Mouse (Mus musculus) erythroid progenitor cell, adult 5-6 weeks (primary cell): ENCODE measurements around the gene Gsta2. TPM values are rescaled to one million over a fixed set of nuclear protein-coding genes. Genes with fewer than 3 reads are reported as not detected.

Experiments
- ATAC-seq: replicated peaks from 2 replicates; pipeline ENCODE4 v1.8.0; 2016; ENCODE audit warnings: moderate number of reproducible peaks, mild to moderate bottlenecking, moderate TSS enrichment, inconsistent platforms; ENCODE audit not compliant: poor library complexity, low FRiP score, severe bottlenecking
- total RNA-seq, 2 experiments: library from RNA; stranded (forward) in 1 of 2; stranded (reverse) in 1 of 2; fragments of 150-400 nt in 1 of 2; fragments of 186-747, 209-891 nt in 1 of 2; gene quantifications; 2 replicates each; pipeline versions ENCODE4 v1.2.3 to v1.2.4; 2015 to 2017; ENCODE audit warnings: low replicate concordance in 2 of 2

Gsta2 gene
- total RNA-seq (2015; ENCODE audit: low replicate concordance) (not detected in 2 replicates), total RNA-seq (2017; ENCODE audit: low replicate concordance) (not detected in 2 replicates)

DNA sequence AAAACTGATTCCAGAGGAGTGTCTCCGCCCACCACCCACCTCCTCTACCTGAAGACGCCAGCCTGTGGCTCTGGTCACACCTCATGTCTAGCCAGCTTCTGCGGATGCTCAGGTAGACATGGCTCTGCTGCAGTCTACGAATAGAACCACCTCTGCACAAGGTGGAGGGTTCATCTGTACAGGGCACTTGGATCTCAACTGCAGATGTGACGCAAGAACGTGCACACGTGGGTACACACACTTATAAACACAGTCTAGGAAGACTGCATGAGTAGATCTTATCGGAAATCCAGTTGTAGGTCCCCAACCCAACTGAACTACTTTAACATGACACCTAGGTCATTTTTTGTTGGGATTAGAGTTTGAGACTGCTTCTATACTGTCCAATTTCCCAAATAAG lies at the start of gene Gsta2:
Gsta2 (minus strand) TSS at position 178 of the 400 bp plus-strand sequence.
- no peak for ATAC-seq

DNA sequence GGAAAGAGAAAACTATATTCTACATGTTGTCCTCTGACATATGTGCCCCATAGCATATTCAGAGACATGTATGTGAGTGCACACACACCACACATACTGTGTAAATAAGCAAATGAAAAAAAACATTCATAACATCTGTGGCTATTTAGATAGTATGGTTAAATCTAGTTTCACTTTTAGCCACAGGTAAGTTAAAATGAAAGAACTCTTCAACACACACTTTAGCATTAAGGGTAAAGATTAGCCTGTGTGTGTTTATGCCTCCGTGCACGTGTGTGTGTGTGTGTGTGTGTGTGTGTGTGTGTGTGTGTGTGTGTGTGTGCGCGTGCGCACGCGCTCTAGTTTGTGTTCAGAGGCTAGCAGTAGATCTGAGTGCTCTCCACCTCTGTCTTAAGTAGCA lies 46.0 kb upstream of the Gsta2 start:
- ATAC-seq: no peak

DNA sequence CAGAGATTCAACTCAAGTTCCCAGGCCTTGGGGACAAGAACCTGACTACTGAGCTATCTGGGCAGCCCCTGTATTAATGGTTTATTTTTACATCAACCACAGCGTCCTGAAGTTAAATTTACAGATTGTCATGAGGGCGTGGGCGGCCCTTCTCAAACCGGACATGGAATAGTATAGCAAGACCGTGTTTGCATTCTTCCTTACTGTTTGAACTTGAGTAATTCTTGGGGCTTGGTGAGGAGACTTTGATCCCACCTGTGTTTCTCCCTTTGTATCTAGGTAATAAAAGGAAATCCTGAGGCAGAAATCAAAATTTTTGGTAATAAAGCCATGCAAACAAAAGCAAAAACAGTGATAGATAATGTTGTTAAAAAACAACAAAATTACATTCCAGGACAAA lies 45.0 kb upstream of the Gsta2 start:
- ATAC-seq: no peak

DNA sequence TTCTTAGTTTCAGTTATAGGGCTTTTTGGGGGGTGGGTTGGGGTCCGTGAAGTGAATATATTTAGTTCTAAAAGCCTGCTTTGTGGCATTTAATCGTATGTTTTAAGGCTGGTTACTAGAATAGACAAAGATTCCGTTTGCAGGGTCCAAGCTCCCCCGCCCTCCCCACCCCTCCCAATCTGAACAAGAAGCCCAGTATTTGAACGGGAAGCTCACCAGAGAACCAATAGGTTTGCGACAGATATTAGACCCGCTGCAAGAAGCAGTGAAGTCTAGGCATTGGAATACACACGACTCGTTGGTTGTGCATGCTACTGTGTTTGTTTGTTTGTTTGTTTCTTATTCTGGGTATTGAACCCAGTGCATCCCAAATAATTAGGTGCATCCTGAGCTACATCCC lies 40.9 kb upstream of the Gsta2 start:
- no peak for ATAC-seq

DNA sequence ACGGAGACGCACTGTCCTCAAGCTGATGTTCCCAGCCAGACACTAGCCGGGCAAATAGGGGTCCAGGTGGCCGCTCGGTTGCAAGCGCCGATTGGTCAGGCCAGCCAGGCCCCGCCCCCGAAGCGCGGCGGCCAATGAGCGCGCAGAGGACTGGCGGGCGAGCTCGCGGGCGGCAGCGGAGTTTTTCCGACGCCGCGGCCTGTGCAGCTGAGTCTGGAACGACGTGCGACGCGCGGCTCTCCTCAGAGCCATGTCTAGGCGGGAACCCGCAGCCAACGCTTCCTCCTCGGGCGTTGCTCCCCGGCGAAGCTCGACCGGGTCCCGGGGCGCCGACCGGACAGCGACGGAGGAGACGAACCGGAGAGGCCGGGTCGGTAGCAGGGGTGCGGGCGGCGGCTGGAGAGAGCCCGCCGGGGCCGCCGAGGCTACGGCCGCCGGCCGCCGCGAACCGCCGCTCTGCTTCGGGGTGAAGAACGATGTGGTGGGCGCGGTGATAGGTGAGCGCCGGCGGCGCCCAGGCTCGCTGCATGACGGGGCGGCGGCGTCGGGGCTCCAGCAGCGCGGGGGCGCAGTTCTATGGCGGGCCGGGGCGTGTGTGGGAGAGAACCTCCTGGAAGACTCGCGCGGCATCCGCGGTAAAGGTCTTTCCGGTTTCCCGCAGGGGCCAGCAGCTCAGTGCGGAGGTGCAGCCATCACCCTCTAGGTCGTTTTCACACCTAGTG lies 40.2 kb upstream of the Gsta2 start, which contains the start of gene Ddx43:
Ddx43 (plus strand) TSS at position 148 of the 722 bp plus-strand sequence.
- ATAC-seq: no peak

DNA sequence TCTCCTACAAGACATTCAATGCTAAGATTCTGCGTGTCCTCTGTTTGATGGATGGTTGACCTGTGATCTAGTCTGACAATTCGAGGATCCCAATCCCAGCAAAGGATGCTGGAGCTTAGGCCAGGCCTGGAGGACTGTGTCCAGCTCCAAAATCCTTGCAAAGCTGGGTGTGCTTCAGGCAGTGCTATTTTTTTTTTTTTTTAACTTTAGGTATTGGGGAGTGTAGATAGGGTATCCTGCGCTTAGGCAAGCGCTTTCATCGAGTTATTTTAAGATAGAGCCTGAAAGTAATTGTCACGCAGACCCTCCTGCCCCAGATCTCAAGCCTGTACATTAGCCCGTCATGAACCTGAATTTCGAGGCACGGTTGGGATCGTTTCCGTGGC lies 39.6 kb upstream of the Gsta2 start:
- no peak for ATAC-seq

DNA sequence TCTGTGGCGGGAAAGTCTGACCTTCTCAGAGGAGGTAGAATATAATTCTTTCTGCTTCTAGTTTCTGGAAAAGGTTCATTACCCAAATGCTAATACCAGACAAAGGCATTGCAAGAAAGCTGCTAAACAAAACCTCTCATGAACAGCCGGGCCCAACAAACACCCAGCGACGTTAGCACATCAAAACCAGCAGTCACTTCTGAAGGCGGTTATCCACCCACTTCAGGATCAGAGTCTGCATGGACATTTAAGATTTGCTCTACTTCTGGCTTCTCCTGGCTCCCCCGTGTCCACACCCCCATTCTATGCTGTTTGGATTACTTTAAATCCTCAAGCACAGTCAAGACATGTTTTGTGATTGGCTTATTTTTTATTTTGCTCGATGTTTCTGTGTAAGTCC lies 39.0 kb upstream of the Gsta2 start:
- ATAC-seq: no peak

DNA sequence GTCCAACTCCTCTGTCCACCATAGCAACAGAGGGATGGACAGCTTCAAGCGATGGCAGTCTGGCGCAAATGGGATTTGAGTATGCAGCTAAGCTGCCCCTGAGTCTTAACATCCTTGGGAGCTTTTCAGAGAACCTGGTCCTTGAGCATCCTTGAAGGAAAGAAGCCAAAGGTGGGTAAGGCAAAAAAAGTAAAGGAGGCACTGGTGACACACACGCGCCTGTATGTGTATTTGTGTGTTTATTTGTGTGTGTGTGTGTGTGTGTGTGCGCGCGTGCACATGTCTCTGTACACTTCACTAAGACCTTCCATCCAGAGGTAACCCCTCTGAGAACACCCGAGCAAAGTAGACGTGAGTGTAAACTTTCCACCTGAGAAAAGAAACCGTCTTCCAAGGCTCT lies 38.2 kb upstream of the Gsta2 start:
- no peak for ATAC-seq

DNA sequence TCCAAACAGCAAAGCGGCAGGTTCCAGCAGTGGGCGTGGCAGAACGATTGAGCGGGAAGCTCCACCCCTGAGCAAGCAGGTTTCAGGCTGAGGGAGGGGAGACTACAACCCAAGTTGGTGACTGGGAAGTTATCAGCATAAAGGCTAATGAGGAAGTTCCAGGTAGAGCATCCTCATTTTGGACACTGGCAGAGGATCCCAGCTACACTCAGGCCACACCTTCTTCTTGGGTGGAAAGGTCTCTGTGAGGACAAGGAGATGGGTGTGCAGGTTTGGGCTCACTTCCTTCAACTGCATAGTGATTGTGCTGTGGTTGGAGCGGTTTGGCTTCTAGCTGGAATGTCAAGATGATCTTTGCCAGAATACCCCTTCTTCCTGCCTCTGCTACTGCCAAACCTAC lies 34.4 kb upstream of the Gsta2 start:
- no peak for ATAC-seq

DNA sequence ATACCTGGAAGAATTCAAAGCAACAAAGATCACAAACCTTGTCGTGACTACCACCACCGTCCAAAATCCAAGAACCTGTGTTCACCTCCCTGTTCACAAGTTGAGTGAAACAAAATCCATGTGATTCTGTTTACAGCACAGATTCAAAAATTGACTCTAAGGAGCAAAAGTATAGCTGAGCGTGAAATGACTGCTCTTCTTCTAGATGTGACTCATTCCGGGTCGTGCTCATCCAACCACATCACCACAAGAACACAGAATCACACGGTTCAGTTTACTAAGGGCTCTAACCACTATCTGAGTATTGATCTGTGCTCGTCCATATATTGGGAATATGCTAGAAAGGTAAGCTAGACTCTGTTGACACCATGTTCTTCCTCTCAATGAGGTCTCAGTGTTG lies 31.4 kb upstream of the Gsta2 start:
- no peak for ATAC-seq

DNA sequence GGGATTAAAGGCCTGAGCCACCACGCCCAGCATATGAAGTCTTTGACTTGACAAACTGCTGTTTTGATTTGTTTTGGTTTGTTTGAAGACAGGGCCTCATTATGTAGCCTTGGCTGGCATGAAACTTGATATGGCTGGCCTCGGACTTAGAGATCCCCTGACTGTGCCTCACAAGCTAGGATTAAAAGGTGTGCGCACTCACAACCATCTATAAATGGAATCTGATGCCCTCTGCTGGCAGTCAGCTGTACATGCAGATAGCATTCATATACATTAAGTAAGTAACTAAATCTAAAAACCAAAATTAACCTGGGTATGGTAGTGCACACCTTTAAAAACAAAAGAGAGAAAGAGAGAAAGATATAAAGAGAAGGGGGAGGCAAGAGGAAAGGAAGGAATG lies 30.3 kb upstream of the Gsta2 start:
- ATAC-seq: no peak

DNA sequence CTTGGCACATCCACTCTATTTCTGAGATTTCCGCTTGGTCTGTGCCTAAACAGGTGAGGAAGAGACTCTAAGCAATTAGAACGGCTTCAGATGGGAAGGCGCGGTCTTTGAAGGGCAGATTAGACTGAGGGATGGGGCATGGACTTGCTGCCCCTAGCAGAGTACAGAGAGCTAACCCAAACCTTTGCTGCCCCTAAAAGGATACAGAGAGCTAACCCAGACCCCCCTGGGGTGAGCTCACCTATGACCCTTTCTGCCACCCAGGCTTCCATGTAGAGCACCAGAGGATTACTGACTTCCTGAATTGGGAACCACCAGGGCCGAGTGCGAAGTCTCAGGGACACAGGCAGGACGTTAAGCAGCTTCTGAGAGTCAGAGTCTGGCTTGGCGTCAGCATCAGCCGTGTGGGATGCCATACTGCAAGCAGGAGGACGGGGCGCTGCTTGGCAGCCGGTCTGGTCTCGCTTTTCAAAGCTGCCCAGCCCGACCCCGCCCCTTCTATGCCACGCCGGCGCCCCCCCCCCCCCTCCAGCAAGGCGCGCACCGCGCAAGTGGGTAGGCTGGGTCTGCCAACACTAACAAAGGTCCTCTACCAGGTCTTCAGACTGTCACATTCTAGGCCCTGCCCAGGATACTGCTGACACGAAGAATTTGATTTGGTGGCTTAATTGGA lies 22.7 kb upstream of the Gsta2 start, which contains the start of gene Ooep:
Ooep (minus strand) TSS at position 613 of the 673 bp plus-strand sequence.
- ATAC-seq: no peak

DNA sequence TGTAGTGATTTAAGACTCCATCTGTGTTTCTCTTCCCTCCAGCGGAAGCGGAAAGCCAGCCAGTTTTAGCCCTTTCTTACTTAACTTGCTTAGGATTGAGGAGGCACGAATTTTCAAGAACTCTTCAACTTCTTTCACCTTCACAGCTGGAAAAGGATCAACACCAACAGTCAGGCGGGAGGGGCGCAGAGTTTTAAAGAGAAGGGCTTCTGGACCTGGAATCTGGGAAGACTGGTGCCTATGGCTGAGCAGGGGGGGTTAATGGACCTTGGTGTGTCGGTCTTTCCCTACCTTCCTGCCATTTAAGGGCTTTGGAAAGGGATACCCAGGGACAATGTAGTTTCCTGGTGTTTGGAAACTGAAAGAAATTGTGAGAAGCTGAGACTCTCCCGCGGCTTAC lies 22.0 kb upstream of the Gsta2 start:
- ATAC-seq: no peak

DNA sequence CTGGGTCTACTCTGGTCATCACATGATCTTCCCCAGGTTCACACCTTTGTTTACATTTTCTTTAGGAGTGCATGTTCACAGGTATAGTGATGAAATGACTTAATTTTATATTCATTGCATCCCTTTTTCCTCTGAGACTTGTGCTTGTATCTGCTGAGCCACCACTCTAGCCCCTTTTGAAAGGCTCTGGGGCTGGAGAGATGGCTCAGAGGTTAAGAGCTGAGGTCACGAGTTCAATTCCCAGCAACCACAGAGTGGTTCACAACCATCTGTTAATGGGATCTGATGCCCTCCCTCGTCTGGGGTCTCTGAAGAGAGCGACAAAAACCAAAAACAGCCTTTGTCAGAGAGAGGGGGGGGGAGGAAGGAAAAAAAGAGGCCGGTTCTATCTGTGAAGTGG lies 19.9 kb upstream of the Gsta2 start:
- no peak for ATAC-seq

DNA sequence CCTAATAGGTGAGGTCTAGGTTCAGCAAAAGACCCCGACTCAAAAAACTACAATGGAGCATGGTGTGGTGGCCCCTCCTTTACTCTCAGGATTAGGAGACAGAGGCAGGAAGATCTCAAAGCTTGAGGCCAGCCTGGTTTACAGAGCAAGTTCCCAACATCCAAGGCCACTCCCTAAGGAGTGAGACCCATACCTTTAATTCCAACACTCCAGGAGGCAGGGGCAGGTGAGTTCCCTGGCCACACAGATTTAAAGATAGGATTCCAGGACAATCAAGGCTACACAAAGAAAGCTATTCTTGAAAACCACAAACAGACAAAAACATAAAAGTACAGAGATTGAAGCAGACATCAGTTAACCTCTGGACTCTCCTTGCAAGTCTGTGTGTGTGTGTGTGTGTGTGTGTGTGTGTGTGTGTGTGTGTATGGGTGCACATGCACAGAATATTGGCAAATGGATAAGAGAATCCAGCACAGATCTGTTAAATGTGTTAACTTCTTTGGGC lies 19.3 kb upstream of the Gsta2 start:
- no peak for ATAC-seq

DNA sequence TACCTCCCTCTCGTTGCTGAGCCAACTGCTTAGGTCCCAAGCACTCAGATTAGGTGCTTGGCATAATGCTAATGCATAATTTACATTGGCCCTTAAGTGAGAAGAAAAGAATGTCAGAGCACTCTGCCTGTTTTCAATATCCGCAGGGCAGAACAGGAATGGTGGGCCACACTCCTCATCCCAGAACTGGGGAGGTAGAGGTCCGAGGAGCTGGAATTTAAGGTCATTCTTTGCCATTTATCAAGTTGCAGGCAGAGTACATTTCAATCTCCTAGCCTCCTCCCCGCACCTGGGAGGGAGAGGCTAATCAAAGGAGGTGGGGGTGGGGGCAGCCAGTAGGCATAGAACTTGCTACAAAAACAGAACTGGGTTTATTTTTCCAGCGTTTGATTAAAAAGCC lies 18.8 kb upstream of the Gsta2 start:
- no peak for ATAC-seq

DNA sequence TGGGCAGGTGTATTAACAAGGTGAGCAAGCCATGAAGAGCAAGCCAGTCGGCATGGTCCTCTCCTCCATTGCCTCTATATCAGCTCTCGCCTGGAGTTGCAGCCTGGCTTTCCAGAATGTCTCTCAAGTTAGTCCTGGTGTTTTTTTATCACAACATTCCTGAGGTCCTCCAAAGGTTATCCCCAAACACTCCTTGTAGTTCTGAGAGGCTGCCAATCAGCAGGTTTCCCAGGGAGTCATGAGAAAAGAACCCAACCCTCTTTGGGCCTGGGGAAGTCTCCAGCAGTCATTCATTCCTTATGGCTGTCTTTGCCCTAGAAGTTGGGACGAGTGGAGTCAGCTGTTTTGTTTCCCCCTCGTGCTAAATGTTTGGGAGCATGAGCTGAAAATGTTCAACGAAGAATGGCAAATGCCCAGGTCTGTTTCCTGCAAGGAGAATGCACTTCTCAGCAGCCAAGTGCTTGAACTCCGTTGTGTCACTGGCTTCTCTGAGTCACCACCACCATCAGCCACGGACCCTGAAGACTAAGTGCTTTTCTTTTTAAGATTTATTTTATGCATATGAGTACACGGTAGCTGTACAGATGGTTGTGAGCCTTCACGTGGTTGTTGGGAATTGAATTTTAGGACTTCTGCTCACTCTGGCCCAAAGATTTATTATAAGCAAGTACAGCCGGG lies 17.4 kb upstream of the Gsta2 start:
- no peak for ATAC-seq

DNA sequence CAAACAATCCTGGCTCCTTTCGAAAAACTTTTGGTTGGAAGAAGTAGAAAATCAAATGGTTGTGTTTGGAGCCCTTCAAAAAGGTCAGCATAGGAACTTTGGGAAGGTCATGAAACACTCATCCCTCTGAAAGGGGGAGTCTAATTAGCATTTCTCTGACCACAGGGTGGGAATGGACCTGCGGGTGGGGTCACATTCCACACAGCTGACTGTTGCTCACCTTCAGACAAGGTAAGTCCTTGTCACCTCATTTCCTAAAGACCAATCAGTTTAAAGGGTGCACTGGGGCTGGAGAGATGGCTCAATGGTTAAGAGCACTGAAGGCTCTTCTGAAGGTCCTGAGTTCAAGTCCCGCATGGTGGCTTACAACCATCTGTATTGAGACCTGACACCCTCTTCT lies 15.9 kb upstream of the Gsta2 start:
- ATAC-seq: no peak

DNA sequence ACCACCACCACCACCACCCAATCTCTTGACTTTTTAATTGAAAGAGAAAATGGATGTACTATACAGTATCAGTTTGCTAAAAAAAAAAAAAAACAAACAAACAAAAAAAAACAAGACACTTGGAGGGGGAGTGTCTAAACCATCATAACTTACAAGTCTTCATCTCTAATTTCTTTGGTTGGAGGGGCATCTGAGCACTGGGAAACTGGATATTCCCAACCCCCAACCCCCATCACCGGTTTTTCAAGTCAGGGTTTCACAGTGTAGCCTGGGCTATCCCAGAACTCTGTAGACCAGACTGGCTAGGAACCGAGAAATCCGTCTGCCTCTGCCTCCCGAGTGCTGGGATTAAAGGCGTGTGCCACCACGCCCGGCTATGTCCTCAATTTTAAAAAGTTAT lies 14.2 kb upstream of the Gsta2 start:
- ATAC-seq: no peak

DNA sequence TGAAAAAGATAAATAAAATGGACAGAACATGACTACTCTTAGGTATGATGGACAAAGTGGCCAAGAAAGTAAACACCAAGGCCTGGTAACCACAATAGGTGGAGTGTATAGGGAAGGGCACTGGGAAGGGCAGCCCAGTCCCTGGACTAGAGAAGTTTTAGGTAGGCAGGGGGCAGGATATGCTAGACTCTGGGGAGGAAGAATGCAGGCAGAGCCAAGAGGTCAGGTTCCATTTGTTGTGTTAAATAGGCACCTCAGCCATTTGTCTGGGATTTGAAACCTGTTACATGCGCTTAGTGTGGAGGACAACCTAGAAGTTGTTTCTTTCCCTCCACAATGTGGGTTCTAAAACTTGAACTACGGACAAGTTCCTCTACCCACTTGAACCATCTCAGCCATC lies 13.8 kb upstream of the Gsta2 start:
- no peak for ATAC-seq
